Mouse (Mus musculus) heart, embryonic 13.5 days (tissue): ENCODE data around the gene Frem1. TPM values are rescaled to one million over a fixed set of nuclear protein-coding genes. Genes with fewer than 3 reads are reported as not detected.

Experiments
- ATAC-seq: fragments of 200-750 bp; cut with Nextera tagmentation; 2 replicates; pipeline ENCODE4 v1.8.0; 2017; ENCODE audit warnings: moderate TSS enrichment; ENCODE audit not compliant: insufficient number of reproducible peaks, low FRiP score, low TSS enrichment; ENCODE audit errors: extremely low read depth
- H3K27ac ChIP-seq: fragments of 300-500 bp; sonication (generic); replicated peaks from 2 replicates; pipeline ENCODE4 v1.5.1; 2015; ENCODE audit warnings: moderate library complexity, mild to moderate bottlenecking, inconsistent platforms
- H3K27me3 ChIP-seq: fragments of 300-500 bp; sonication (generic); replicated peaks from 2 replicates; pipeline ENCODE4 v1.6.1; 2015; ENCODE audit warnings: mild to moderate bottlenecking, inconsistent platforms
- H3K36me3 ChIP-seq: fragments of 300-500 bp; sonication (generic); 2 replicates; pipeline ENCODE4 v1.6.1; 2015; ENCODE audit warnings: mild to moderate bottlenecking, inconsistent platforms
- H3K4me1 ChIP-seq: fragments of 300-500 bp; sonication (generic); 2 replicates; pipeline ENCODE4 v1.6.1; 2015; ENCODE audit warnings: inconsistent platforms
- H3K4me2 ChIP-seq: fragments of 300-500 bp; sonication (generic); 2 replicates; pipeline ENCODE4 v1.6.1; 2015; ENCODE audit warnings: inconsistent platforms, mild to moderate bottlenecking, moderate library complexity
- H3K4me3 ChIP-seq: fragments of 300-500 bp; sonication (generic); 2 replicates; pipeline ENCODE4 v1.5.1; 2015; ENCODE audit warnings: moderate library complexity, mild to moderate bottlenecking, inconsistent platforms
- H3K9ac ChIP-seq: fragments of 300-500 bp; sonication (generic); 2 replicates; pipeline ENCODE4 v1.6.1; 2015; ENCODE audit warnings: inconsistent platforms, mild to moderate bottlenecking, moderate library complexity
- H3K9me3 ChIP-seq: fragments of 300-500 bp; sonication (generic); 2 replicates; pipeline ENCODE4 v1.6.1; 2016; ENCODE audit warnings: inconsistent platforms
- WGBS: fragments of 180-500 bp; shearing (Covaris S2); methylation state at CpG from one replicate; pipeline ENCODE4 v1.1.7; 2015; ENCODE audit warnings: mixed read lengths; 5-methylcytosine and 5-hydroxymethylcytosine counted together
- polyA plus RNA-seq: library from polyadenylated mRNA; unstranded; fragments of >200 nt; fragmentation: Nextera tagmentation; extraction: Ambion mirVana; gene quantifications from 2 replicates; pipeline ENCODE4 v1.2.1, GENCODE M21; 2015

The Frem1 gene
- polyA plus RNA-seq, 1 experiment from 2014 or later: 5.3 TPM

DNA sequence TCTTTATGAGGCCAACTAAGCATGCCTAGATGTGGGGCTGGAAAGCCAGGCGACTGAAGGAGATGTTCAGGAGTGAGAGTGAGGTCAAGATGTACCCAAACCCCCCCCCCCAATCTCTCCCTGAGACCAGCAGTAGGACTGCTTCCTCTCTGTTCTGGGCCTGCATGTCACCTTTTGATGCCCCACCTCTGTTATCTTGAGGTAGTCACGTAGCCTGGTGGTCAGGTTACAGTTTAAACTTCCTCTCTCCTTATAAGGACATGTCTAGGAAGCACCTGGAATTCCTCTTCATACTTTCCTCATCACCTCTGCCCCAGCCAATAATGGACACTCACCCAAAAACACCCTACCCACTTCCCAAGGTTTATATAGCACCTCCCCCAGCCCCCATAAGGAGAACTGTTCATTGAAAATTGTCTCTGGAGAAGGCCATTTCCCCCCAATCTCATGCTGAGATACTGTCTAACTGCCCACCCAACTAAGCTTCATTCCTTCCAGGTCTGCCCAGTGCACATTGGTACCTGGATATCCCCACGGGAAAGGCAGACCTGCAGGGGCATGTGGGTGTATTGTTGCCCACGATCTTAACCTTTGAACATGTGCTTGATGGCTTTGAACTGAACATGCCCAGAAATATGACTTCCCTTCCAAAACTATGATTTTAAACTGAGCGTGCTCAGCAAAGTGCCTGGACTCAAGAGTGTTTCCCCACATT, 184.3 kb downstream of the Frem1 start:
- no peak overlapping the region for H3K4me2 ChIP-seq
- H3K27me3 ChIP-seq: no peaks in the 10 kb centered on the region
- no peaks in the 10 kb centered on the region for H3K4me1 ChIP-seq
- no peaks in the 10 kb centered on the region for H3K36me3 ChIP-seq
- H3K4me3 ChIP-seq: no peak overlapping the region
- 73% methylated on average over 5 of the region's 5 CpGs for WGBS
- no peak for ATAC-seq
- no peak overlapping the region for H3K9ac ChIP-seq
- H3K9me3 ChIP-seq: no peaks in the 10 kb centered on the region
- H3K27ac ChIP-seq: no peak overlapping the region

- 52% methylated on average over 4 of the region's 4 CpGs for WGBS
- H3K27ac ChIP-seq: 0 out of 2 replicates have a peak overlapping the region, but pooled peaks have one; percentile 40
Observed at GRCm38 (mm10) chr4:82867111-82867510, 185.0 kb downstream of the Frem1 start.

GRCm38 (mm10) chr4:82864974-82865699, 187.0 kb downstream of the Frem1 start:
- ATAC-seq: no peak
- no peak overlapping the region for H3K4me3 ChIP-seq
- H3K36me3 ChIP-seq: no peaks in the 10 kb centered on the region
- no peak overlapping the region for H3K9ac ChIP-seq
- H3K27me3 ChIP-seq: no peaks in the 10 kb centered on the region
- no peak overlapping the region for H3K4me2 ChIP-seq
- H3K27ac ChIP-seq: no peak overlapping the region
- H3K4me1 ChIP-seq: peaks cover 6% of the 10 kb centered on the region
- no peaks in the 10 kb centered on the region for H3K9me3 ChIP-seq
- WGBS: 69% methylated on average over 8 of the region's 8 CpGs

More at GRCm38 (mm10) chr4:82867111-82867510, 185.0 kb downstream of the Frem1 start:
- H3K9ac ChIP-seq: no peak overlapping the region
- H3K4me2 ChIP-seq: no peak overlapping the region
- no peak for ATAC-seq
- no peaks in the 10 kb centered on the region for H3K27me3 ChIP-seq
- no peaks in the 10 kb centered on the region for H3K4me1 ChIP-seq
- no peaks in the 10 kb centered on the region for H3K9me3 ChIP-seq
- no peaks in the 10 kb centered on the region for H3K36me3 ChIP-seq
- no peak overlapping the region for H3K4me3 ChIP-seq

GRCm38 (mm10) chr4:82863316-82863715, 188.8 kb downstream of the Frem1 start:
- 84% methylated on average over 8 of the region's 8 CpGs for WGBS
- Histone ChIP-seq H3K27ac (no peak overlapping the region), H3K4me1 (peaks cover 14% of the 10 kb centered on the region), H3K27me3 (no peaks in the 10 kb centered on the region), H3K9me3 (no peaks in the 10 kb centered on the region), H3K4me2 (no peak overlapping the region), H3K36me3 (no peaks in the 10 kb centered on the region), H3K9ac (no peak overlapping the region), H3K4me3 (no peak overlapping the region)
- no peak for ATAC-seq

DNA sequence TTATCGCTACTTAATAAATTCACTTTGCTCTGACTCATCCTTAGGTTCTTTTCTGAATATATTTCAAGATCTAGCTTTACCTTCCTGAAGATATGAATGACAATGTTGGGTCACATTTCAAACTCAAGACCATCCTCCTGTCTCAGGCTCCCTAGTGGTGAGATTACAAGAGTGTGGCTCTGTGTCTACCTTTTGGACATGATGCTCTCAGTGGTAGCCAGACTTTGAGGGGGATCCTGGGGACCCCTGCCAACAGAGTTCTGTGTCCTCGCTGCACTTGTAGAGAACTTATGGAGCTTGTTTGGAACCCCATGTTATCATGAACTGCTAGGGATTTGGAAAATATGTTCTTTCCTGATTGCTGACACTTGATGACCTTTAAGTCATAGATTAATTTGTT, 190.7 kb downstream of the Frem1 start:
- Histone ChIP-seq H3K9ac (no peak overlapping the region), H3K9me3 (no peaks in the 10 kb centered on the region), H3K4me2 (no peak overlapping the region), H3K27ac (no peak overlapping the region), H3K4me1 (peaks cover 19% of the 10 kb centered on the region), H3K4me3 (no peak overlapping the region), H3K27me3 (no peaks in the 10 kb centered on the region), H3K36me3 (no peaks in the 10 kb centered on the region)
- ATAC-seq: no peak
- WGBS: 92% methylated on average over 2 of the region's 2 CpGs

GRCm38 (mm10) chr4:82860566-82860965, 191.6 kb downstream of the Frem1 start:
- no peak for ATAC-seq
- peak overlapping the region; percentile 41; the same call in 1 of the 2 replicates for H3K27ac ChIP-seq
- 34% methylated on average over 3 of the region's 3 CpGs for WGBS

DNA sequence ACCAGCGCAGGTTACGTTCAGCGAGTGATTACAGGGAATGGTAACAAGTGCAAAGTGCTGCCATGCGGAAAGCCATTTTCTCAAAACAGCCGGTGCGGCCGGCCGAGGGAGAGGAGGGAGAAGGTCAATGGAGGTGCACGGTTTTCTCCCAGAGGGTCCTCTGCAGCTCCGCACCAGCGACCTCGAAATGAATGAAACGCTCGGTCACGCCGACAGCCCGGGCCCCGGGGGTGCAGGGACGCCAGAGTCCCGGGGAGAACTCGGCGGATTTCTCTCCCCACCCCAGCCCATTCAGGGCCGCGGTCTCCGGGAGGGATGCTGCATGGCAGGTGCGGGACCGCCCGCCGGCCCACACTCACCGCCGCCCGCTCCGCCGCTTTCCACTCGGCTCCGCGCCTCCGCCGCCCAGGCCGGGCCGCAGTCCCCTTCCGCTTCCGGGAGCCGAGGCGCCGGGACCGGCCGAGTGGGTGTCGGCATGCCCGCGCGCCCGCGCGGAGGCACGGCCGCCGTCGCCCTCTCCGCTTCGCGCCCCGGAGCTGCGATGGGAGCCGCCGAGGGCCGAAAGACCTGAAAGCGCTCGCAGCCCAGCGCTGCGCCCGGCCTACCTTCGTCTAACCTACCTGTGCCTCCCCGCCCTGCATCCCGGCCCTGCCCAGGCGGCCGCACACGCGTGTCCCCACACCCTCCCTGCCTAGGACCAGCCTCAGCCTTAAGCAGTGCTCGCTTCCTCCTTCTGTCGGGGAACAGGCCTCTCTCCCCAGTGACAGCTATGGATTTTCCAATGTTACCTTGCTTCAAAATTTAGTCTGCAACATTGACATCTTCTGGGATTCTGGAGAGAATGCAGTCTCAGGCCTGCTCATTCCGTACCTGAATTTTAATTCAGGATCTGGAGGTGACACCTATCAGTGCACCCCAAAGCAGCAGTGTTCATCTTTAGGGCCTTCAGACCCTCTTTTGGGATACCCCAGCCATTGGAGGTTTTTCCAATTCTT, 192.7 kb downstream of the Frem1 start, which contains the start of gene Zdhhc21:
TSS of gene Zdhhc21 (minus strand) at position 828 of the 995 bp plus-strand sequence.
- no peaks in the 10 kb centered on the region for H3K36me3 ChIP-seq
- H3K4me2 ChIP-seq: peak within 1 kb of the TSS; percentile 74
- H3K27ac ChIP-seq: peak within 1 kb of the TSS; percentile 76
- H3K4me3 ChIP-seq: peak within 1 kb of the TSS; percentile 92
- WGBS: under 1% methylated on average over 82 of the region's 82 CpGs
- peak within 1 kb of the TSS; percentile 93 for H3K9ac ChIP-seq
- no peaks in the 10 kb centered on the region for H3K27me3 ChIP-seq
- peak; percentile 72 for ATAC-seq
- H3K4me1 ChIP-seq: peaks cover 22% of the 10 kb centered on the region
- H3K9me3 ChIP-seq: no peaks in the 10 kb centered on the region

More at GRCm38 (mm10) chr4:82860566-82860965, 191.6 kb downstream of the Frem1 start:
- Histone ChIP-seq H3K4me1 (peaks cover 19% of the 10 kb centered on the region), H3K9ac (no peak overlapping the region), H3K4me3 (no peak overlapping the region), H3K4me2 (no peak overlapping the region), H3K36me3 (no peaks in the 10 kb centered on the region), H3K9me3 (no peaks in the 10 kb centered on the region), H3K27me3 (no peaks in the 10 kb centered on the region)

DNA sequence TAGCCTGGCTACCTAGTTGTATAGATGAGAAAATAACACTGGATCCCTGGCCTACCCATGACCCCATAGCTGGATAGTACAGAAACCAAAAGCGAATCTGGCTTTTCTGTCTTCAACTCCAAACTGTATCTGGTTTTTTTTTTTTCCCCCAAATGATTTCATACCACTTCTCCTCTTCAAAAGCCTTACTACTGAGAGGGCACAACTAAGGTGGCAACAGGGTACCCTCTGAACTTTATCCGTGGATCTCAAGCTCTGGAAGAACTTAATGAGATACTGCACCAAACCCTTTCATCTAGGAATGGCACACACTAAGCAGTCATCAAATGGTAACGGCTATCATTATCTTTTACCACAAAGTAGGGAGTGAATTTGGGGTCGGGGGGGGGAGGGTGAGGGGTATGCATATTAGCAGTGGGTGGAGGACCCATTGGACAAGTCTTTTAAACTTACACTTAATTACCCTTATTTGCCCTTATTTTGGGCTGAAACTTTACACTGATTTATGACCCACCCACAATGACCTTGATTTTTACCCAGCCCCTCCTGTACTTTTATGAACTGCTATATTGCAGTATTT, 193.6 kb downstream of the Frem1 start:
- Histone ChIP-seq H3K36me3 (no peaks in the 10 kb centered on the region), H3K4me1 (peaks cover 22% of the 10 kb centered on the region), H3K27me3 (no peaks in the 10 kb centered on the region), H3K9ac (peak overlapping the region; percentile 93), H3K9me3 (no peaks in the 10 kb centered on the region), H3K27ac (peak overlapping the region; percentile 76; the same call in 1 of the 2 replicates), H3K4me3 (peak overlapping the region; percentile 92), H3K4me2 (peak overlapping the region; percentile 74)
- ATAC-seq: no peak
- 24% methylated on average over 4 of the region's 4 CpGs for WGBS

DNA sequence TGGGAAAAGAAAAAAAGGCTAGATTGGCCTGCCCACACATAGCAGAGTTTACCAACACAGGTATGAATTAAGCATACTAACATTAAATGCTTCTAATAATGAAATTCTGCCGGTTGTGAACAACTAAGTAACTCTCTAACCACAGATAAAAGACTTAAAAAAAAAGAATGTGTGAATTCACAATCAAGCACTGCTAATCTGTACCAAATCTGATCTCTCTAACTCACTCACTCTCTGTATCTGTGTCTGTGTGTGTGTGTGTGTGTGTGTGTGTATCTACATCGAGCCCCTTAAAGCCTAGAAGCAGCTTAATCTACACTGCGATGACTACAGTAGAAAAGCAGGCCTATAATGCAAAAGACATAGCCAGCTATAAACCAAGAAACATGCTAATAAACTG, 195.2 kb downstream of the Frem1 start:
- peaks cover 27% of the 10 kb centered on the region for H3K4me1 ChIP-seq
- no peaks in the 10 kb centered on the region for H3K9me3 ChIP-seq
- peaks cover 6% of the 10 kb centered on the region for H3K36me3 ChIP-seq
- no peak overlapping the region for H3K4me3 ChIP-seq
- H3K27me3 ChIP-seq: no peaks in the 10 kb centered on the region
- no peak overlapping the region for H3K4me2 ChIP-seq
- no peak overlapping the region for H3K27ac ChIP-seq
- no peak for ATAC-seq
- H3K9ac ChIP-seq: no peak overlapping the region
- 76% methylated on average over 3 of the region's 3 CpGs for WGBS

DNA sequence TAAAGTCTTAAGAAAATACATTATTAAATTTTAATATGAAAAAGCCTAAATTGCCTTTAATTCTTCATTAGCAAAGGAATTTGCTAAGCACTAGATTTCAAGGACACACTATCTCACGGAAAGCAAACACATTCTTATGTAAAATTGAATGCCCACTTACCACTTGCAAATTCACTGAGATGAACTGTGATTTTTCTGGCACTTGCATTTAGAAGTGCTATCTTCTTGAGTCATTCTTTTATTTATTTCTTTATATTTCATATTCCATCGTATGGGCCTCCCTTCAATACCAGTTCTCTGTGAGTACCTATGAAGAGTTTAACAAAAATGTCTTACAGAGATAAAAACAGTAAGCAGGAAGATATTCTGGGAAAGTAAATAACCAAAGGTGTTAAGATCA, 198.3 kb downstream of the Frem1 start:
- Histone ChIP-seq H3K4me1 (peaks cover 37% of the 10 kb centered on the region), H3K27me3 (no peaks in the 10 kb centered on the region), H3K36me3 (peaks cover 6% of the 10 kb centered on the region), H3K4me2 (no peak overlapping the region), H3K4me3 (no peak overlapping the region), H3K9me3 (no peaks in the 10 kb centered on the region), H3K9ac (no peak overlapping the region), H3K27ac (no peak overlapping the region)
- ATAC-seq: no peak
- WGBS: 81% methylated on average over 2 of the region's 2 CpGs
